Mouse (Mus musculus): ENCODE results near the gene Mtrf1.

DNA sequence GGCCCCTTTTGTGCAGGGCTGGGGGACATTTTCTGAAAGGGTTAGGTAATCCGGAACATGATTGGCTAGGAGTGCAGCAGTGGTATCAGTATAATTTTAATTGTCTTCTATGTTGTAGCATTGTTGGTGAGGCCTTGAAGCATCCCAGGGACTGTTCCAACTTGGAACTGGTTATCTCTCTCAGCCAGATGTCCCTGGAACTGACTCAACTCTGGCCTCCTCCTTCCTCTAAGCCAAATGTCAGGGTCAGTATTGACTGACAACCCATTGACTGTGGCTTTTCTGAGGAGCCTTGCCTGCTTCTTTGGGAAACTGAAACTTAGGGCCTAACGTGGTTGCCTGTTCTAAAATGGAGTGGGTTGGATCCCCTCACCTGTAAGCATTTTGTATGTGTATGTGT, 43.1 kb downstream of the Mtrf1 start:
- no peak for TF ChIP-seq CTCF (IDR thresholded peaks at IDR 0.05; ENCODE audit: extremely low read depth, insufficient read length, insufficient replicate concordance, low read depth, low read length)
- no peak for TF ChIP-seq POLR2A (IDR thresholded peaks at IDR 0.05; ENCODE audit: low read depth, low read length)

All from small intestine, adult 2 months (tissue).